Mouse (Mus musculus) neural tube, embryonic 15.5 days (tissue): Measurements from ENCODE around the gene Fat1. TPM values are rescaled to one million over a fixed set of nuclear protein-coding genes. Genes with fewer than 3 reads are reported as not detected.
A peak's percentile ranks its signal among the peaks of the same experiment; 100 is the strongest.

Experiments
- ATAC-seq: fragments of 200-750 bp; cut with Nextera tagmentation; 2 replicates; pipeline ENCODE4 v1.8.0; 2017; ENCODE audit warnings: mild to moderate bottlenecking, moderate TSS enrichment, moderate library complexity; ENCODE audit not compliant: low FRiP score
- H3K27ac ChIP-seq: fragments of 300-500 bp; sonication (generic); replicated peaks from 2 replicates; pipeline ENCODE4 v1.5.1; 2015; ENCODE audit warnings: mild to moderate bottlenecking, inconsistent platforms
- H3K27me3 ChIP-seq: fragments of 300-500 bp; sonication (generic); replicated peaks from 2 replicates; pipeline ENCODE4 v1.6.1; 2015; ENCODE audit warnings: inconsistent platforms
- H3K36me3 ChIP-seq: fragments of 300-500 bp; sonication (generic); 2 replicates; pipeline ENCODE4 v1.6.1; 2015; ENCODE audit warnings: inconsistent platforms
- H3K4me1 ChIP-seq: fragments of 300-500 bp; sonication (generic); 2 replicates; pipeline ENCODE4 v1.6.1; 2015; ENCODE audit warnings: inconsistent platforms
- H3K4me2 ChIP-seq: fragments of 300-500 bp; sonication (generic); 2 replicates; pipeline ENCODE4 v1.6.1; 2015; ENCODE audit warnings: inconsistent platforms, mild to moderate bottlenecking, moderate library complexity
- H3K4me3 ChIP-seq: fragments of 300-500 bp; sonication (generic); replicated peaks from 2 replicates; pipeline ENCODE4 v1.5.1; 2015; ENCODE audit warnings: mild to moderate bottlenecking, inconsistent platforms
- H3K9ac ChIP-seq: fragments of 300-500 bp; sonication (generic); replicated peaks from 2 replicates; pipeline ENCODE4 v1.6.1; 2015; ENCODE audit warnings: mild to moderate bottlenecking, inconsistent platforms
- H3K9me3 ChIP-seq: fragments of 300-500 bp; sonication (generic); replicated peaks from 2 replicates; pipeline ENCODE4 v1.6.1; 2016; ENCODE audit warnings: inconsistent platforms
- WGBS: fragments of 180-500 bp; shearing (Covaris S2); methylation state at CpG from one replicate; pipeline ENCODE4 v1.1.7; 2015; ENCODE audit warnings: mixed read lengths; 5-methylcytosine and 5-hydroxymethylcytosine counted together
- polyA plus RNA-seq: library from polyadenylated mRNA; unstranded; fragments of >200 nt; fragmentation: Nextera tagmentation; extraction: Ambion mirVana; gene quantifications from 2 replicates; pipeline ENCODE4 v1.2.1, GENCODE M21; 2015

The Fat1 gene
- polyA plus RNA-seq, 1 experiment from 2014 or later, result 12.5 TPM

GRCm38 (mm10) chr8:44935741-44936140 lies 494 bp downstream of the Fat1 start:
- H3K9ac ChIP-seq, result peak overlapping the region; percentile 64
- under 1% methylated on average over 24 of the region's 24 CpGs for WGBS
- H3K4me1 ChIP-seq, result peaks cover 12% of the 10 kb centered on the region
- ATAC-seq, result peak; percentile 69
- no peaks in the 10 kb centered on the region for H3K27me3 ChIP-seq
- H3K9me3 ChIP-seq, result no peaks in the 10 kb centered on the region
- H3K36me3 ChIP-seq, result no peaks in the 10 kb centered on the region
- peak overlapping the region; percentile 81 for H3K4me3 ChIP-seq
- peak overlapping the region; percentile 95 for H3K4me2 ChIP-seq
- H3K27ac ChIP-seq, result peak overlapping the region; percentile 88

- 2% methylated on average over 16 of the region's 16 CpGs for WGBS
- Histone ChIP-seq H3K9me3 (no peaks in the 10 kb centered on the region), H3K27ac (peak overlapping the region; percentile 80), H3K4me1 (peaks cover 12% of the 10 kb centered on the region), H3K9ac (peak overlapping the region; percentile 64), H3K4me2 (peak overlapping the region; percentile 95), H3K36me3 (no peaks in the 10 kb centered on the region), H3K4me3 (peak overlapping the region; percentile 81), H3K27me3 (no peaks in the 10 kb centered on the region)
- ATAC-seq, result no peak
Observed at GRCm38 (mm10) chr8:44936481-44936961, 1.3 kb downstream of the Fat1 start.

GRCm38 (mm10) chr8:44937141-44937825 lies 2.0 kb downstream of the Fat1 start:
- Histone ChIP-seq H3K9me3 (no peaks in the 10 kb centered on the region), H3K36me3 (no peaks in the 10 kb centered on the region), H3K4me3 (peak overlapping the region; percentile 81), H3K27ac (peak overlapping the region; percentile 80), H3K4me2 (peak overlapping the region; percentile 95), H3K9ac (peak overlapping the region; percentile 64), H3K4me1 (peaks cover 14% of the 10 kb centered on the region), H3K27me3 (no peaks in the 10 kb centered on the region)
- peak; percentile 19; the same call in 1 of the 2 replicates for ATAC-seq
- WGBS, result under 1% methylated on average over 34 of the region's 34 CpGs

GRCm38 (mm10) chr8:44937905-44938642 lies 2.8 kb downstream of the Fat1 start:
- Histone ChIP-seq H3K27me3 (no peaks in the 10 kb centered on the region), H3K4me1 (peaks cover 16% of the 10 kb centered on the region), H3K4me3 (peak overlapping the region; percentile 81), H3K9me3 (no peaks in the 10 kb centered on the region), H3K4me2 (peak overlapping the region; percentile 95), H3K27ac (peak overlapping the region; percentile 80), H3K9ac (peak overlapping the region; percentile 64), H3K36me3 (no peaks in the 10 kb centered on the region)
- ATAC-seq, result peak; percentile 82
- under 1% methylated on average over 69 of the region's 87 CpGs for WGBS

GRCm38 (mm10) chr8:44938643-44938979 lies 3.4 kb downstream of the Fat1 start:
- Histone ChIP-seq H3K27me3 (no peaks in the 10 kb centered on the region), H3K4me2 (peak overlapping the region; percentile 95), H3K4me1 (peaks cover 17% of the 10 kb centered on the region), H3K36me3 (no peaks in the 10 kb centered on the region), H3K27ac (peak overlapping the region; percentile 80), H3K9ac (peak overlapping the region; percentile 64), H3K9me3 (no peaks in the 10 kb centered on the region), H3K4me3 (peak overlapping the region; percentile 81)
- ATAC-seq, result no peak
- WGBS, result under 1% methylated on average over 12 of the region's 12 CpGs

GRCm38 (mm10) chr8:44945577-44945976 lies 10.3 kb downstream of the Fat1 start:
- Histone ChIP-seq H3K36me3 (peaks cover 5% of the 10 kb centered on the region), H3K27ac (no peak overlapping the region), H3K4me2 (no peak overlapping the region), H3K9ac (no peak overlapping the region), H3K4me3 (no peak overlapping the region), H3K4me1 (peaks cover 15% of the 10 kb centered on the region), H3K27me3 (no peaks in the 10 kb centered on the region), H3K9me3 (0 out of 2 replicates have a peak, but pooled peaks cover under 1% of the 10 kb centered on the region)
- WGBS, result 97% methylated on average over 4 of the region's 4 CpGs
- no peak for ATAC-seq

- Histone ChIP-seq H3K4me1 (peaks cover 8% of the 10 kb centered on the region), H3K9me3 (0 out of 2 replicates have a peak, but pooled peaks cover 16% of the 10 kb centered on the region), H3K27me3 (no peaks in the 10 kb centered on the region), H3K9ac (no peak overlapping the region), H3K4me3 (no peak overlapping the region), H3K27ac (no peak overlapping the region), H3K4me2 (no peak overlapping the region), H3K36me3 (peaks cover 36% of the 10 kb centered on the region)
- ATAC-seq, result no peak
- WGBS, result 62% methylated on average over 9 of the region's 9 CpGs
Observed at GRCm38 (mm10) chr8:44948597-44948996, 13.3 kb downstream of the Fat1 start.

GRCm38 (mm10) chr8:44960455-44960854 lies 25.2 kb downstream of the Fat1 start:
- H3K4me1 ChIP-seq, result peaks cover 28% of the 10 kb centered on the region
- H3K27me3 ChIP-seq, result no peaks in the 10 kb centered on the region
- H3K27ac ChIP-seq, result no peak overlapping the region
- no peaks in the 10 kb centered on the region for H3K36me3 ChIP-seq
- H3K9me3 ChIP-seq, result no peaks in the 10 kb centered on the region
- H3K4me2 ChIP-seq, result no peak overlapping the region
- ATAC-seq, result no peak
- WGBS, result 45% methylated on average over 10 of the region's 10 CpGs
- H3K4me3 ChIP-seq, result no peak overlapping the region
- no peak overlapping the region for H3K9ac ChIP-seq

- no peak for ATAC-seq
- Histone ChIP-seq H3K4me2 (no peak overlapping the region), H3K9me3 (no peaks in the 10 kb centered on the region), H3K4me1 (peaks cover 30% of the 10 kb centered on the region), H3K4me3 (no peak overlapping the region), H3K36me3 (no peaks in the 10 kb centered on the region), H3K27me3 (no peaks in the 10 kb centered on the region), H3K27ac (no peak overlapping the region), H3K9ac (no peak overlapping the region)
- WGBS, result 68% methylated on average over 5 of the region's 5 CpGs
Observed at GRCm38 (mm10) chr8:44960906-44961305, 25.7 kb downstream of the Fat1 start.

- Histone ChIP-seq H3K36me3 (no peaks in the 10 kb centered on the region), H3K9me3 (no peaks in the 10 kb centered on the region), H3K27ac (no peak overlapping the region), H3K4me2 (no peak overlapping the region), H3K4me3 (no peak overlapping the region), H3K27me3 (no peaks in the 10 kb centered on the region), H3K9ac (no peak overlapping the region), H3K4me1 (peaks cover 32% of the 10 kb centered on the region)
- WGBS, result 62% methylated on average over 6 of the region's 6 CpGs
- no peak for ATAC-seq
Observed at GRCm38 (mm10) chr8:44961492-44961891, 26.2 kb downstream of the Fat1 start.

GRCm38 (mm10) chr8:44962572-44963231 lies 27.5 kb downstream of the Fat1 start:
- ATAC-seq, result no peak
- H3K27me3 ChIP-seq, result no peaks in the 10 kb centered on the region
- peaks cover 32% of the 10 kb centered on the region for H3K4me1 ChIP-seq
- H3K9ac ChIP-seq, result no peak overlapping the region
- no peaks in the 10 kb centered on the region for H3K9me3 ChIP-seq
- H3K27ac ChIP-seq, result no peak overlapping the region
- H3K4me2 ChIP-seq, result no peak overlapping the region
- WGBS, result 81% methylated on average over 12 of the region's 12 CpGs
- H3K4me3 ChIP-seq, result no peak overlapping the region
- H3K36me3 ChIP-seq, result no peaks in the 10 kb centered on the region
